8 mouse cellular contexts compared by ENCODE assay signal in the genomic region with DNA sequence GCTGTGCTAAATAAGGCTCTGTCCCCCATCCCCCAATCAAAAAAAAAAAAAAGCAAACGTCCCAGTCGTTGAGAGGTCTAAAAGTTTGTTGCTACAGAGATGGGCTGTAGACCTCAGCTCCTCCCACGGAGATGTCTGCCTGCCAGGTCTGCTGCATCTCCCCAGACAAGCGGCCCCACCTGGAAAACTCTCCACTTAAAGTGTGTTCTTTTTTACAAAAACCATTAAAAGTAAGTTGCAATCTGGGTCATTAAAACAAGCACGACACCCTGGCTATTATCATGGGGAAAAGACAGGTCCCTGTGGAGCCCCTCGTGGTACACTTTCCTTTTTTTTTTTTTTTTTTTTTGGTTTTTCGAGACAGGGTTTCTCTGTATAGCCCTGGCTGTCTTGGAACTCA. TPM values are rescaled to one million over a fixed set of nuclear protein-coding genes. Genes with fewer than 3 reads are reported as not detected.
DNase-seq lines count a peak whose midpoint lies in the region; ATAC-seq lines count a peak whose summit lies in the region.

No protein-coding gene starts in this region.

- no peak overlapping the region for H3K27ac ChIP-seq in neural tube, embryonic 11.5 days (ENCODE audit: low read depth, low read length)
- no peak overlapping the region for H3K27ac ChIP-seq in forebrain, embryonic 15.5 days (replicated peaks)
- H3K27ac ChIP-seq in liver, embryonic 12.5 days: peak overlapping the region; percentile 84; the same call in 1 of the 2 replicates
- H3K27ac ChIP-seq in stomach, embryonic 16.5 days (ENCODE audit: low read length): no peak overlapping the region

- no peaks in the 10 kb centered on the region for H3K36me3 ChIP-seq in neural tube, embryonic 11.5 days (ENCODE audit: control insufficient read depth, insufficient read depth, low read length)
- H3K36me3 ChIP-seq in forebrain, embryonic 15.5 days: no peaks in the 10 kb centered on the region
- H3K36me3 ChIP-seq in liver, embryonic 12.5 days: peaks cover 10% of the 10 kb centered on the region
- no peaks in the 10 kb centered on the region for H3K36me3 ChIP-seq in stomach, embryonic 16.5 days (ENCODE audit: control insufficient read depth, insufficient read depth, low read length)

- no peak for DNase-seq in neural tube, embryonic 11.5 days (ENCODE audit: low spot score)
- no peak for DNase-seq in neural tube, embryonic 10.5 days (ENCODE audit: extremely low spot score, low spot score)
- DNase-seq in urinary bladder, postnatal 10 days (ENCODE audit: low spot score): no peak
- DNase-seq in layer of hippocampus, postnatal 36 days: no peak
- DNase-seq in layer of hippocampus, adult 8-10 months (ENCODE audit: low spot score in 2 of 2): no peak

- H3K4me1 ChIP-seq in neural tube, embryonic 11.5 days (ENCODE audit: control insufficient read depth, insufficient read depth, low read length): no peaks in the 10 kb centered on the region
- peaks cover 5% of the 10 kb centered on the region for H3K4me1 ChIP-seq in forebrain, embryonic 15.5 days
- peaks cover 28% of the 10 kb centered on the region for H3K4me1 ChIP-seq in liver, embryonic 12.5 days
- peaks cover 10% of the 10 kb centered on the region; the same call in 1 of the 2 replicates for H3K4me1 ChIP-seq in stomach, embryonic 16.5 days (ENCODE audit: control insufficient read depth, insufficient read depth, low read length)

- WGBS in neural tube, embryonic 11.5 days: 14% methylated on average over 7 of the region's 7 CpGs
- WGBS in forebrain, embryonic 15.5 days: 13% methylated on average over 7 of the region's 7 CpGs
- WGBS in liver, embryonic 12.5 days (ENCODE audit: insufficient replicate concordance): 21% methylated on average over 7 of the region's 7 CpGs
- 10% methylated on average over 7 of the region's 7 CpGs for WGBS in stomach, embryonic 16.5 days

- H3K27me3 ChIP-seq in neural tube, embryonic 11.5 days (ENCODE audit: control insufficient read depth, insufficient read depth, low read length): no peaks in the 10 kb centered on the region
- H3K27me3 ChIP-seq in forebrain, embryonic 15.5 days: no peaks in the 10 kb centered on the region
- no peaks in the 10 kb centered on the region for H3K27me3 ChIP-seq in liver, embryonic 12.5 days (replicated peaks)
- no peaks in the 10 kb centered on the region for H3K27me3 ChIP-seq in stomach, embryonic 16.5 days (ENCODE audit: control insufficient read depth, insufficient read depth, low read length)

- no peaks in the 10 kb centered on the region for H3K9me3 ChIP-seq in neural tube, embryonic 11.5 days (ENCODE audit: control insufficient read depth, low read length)
- H3K9me3 ChIP-seq in forebrain, embryonic 15.5 days: no peaks in the 10 kb centered on the region
- H3K9me3 ChIP-seq in liver, embryonic 12.5 days (replicated peaks): no peaks in the 10 kb centered on the region
- no peaks in the 10 kb centered on the region for H3K9me3 ChIP-seq in stomach, embryonic 16.5 days (replicated peaks; ENCODE audit: control insufficient read depth, low read length)

- peak overlapping the region; percentile 43; the same call in 1 of the 2 replicates for H3K9ac ChIP-seq in neural tube, embryonic 11.5 days (ENCODE audit: low read length)
- H3K9ac ChIP-seq in forebrain, embryonic 15.5 days (replicated peaks): no peak overlapping the region
- peak overlapping the region; percentile 67 for H3K9ac ChIP-seq in liver, embryonic 12.5 days
- peak overlapping the region; percentile 71 for H3K9ac ChIP-seq in stomach, embryonic 16.5 days (ENCODE audit: low read length)

- peak overlapping the region; percentile 53 for H3K4me2 ChIP-seq in neural tube, embryonic 11.5 days (ENCODE audit: low read depth)
- peak overlapping the region; percentile 59 for H3K4me2 ChIP-seq in forebrain, embryonic 15.5 days (replicated peaks)
- H3K4me2 ChIP-seq in liver, embryonic 12.5 days: peak overlapping the region; percentile 89
- H3K4me2 ChIP-seq in stomach, embryonic 16.5 days (ENCODE audit: low read depth, low read length): peak overlapping the region; percentile 93

- ATAC-seq in neural tube, embryonic 11.5 days (ENCODE audit: insufficient read depth, low FRiP score, low TSS enrichment): no peak
- ATAC-seq in forebrain, embryonic 15.5 days (replicated peaks): no peak
- ATAC-seq in liver, embryonic 12.5 days: no peak
- ATAC-seq in stomach, embryonic 16.5 days (ENCODE audit: insufficient read depth, low FRiP score): no peak

- no peak overlapping the region for H3K4me3 ChIP-seq in neural tube, embryonic 11.5 days (ENCODE audit: low read depth, low read length)
- no peak overlapping the region for H3K4me3 ChIP-seq in forebrain, embryonic 15.5 days
- H3K4me3 ChIP-seq in liver, embryonic 12.5 days: peak overlapping the region; percentile 54; the same call in 1 of the 2 replicates
- peak overlapping the region; percentile 46 for H3K4me3 ChIP-seq in stomach, embryonic 16.5 days (replicated peaks; ENCODE audit: low read length)

RNA-seq across cellular contexts. Expression of a gene that starts 0.7 kb away (rescaled TPM):
- polyA plus RNA-seq in neural tube, embryonic 11.5 days (2014; fragmentation: Nextera tagmentation; extraction: Ambion mirVana): 44.6 and 44.9 TPM in 2 replicates
- 58.8 and 61.9 TPM in 2 replicates for polyA plus RNA-seq in forebrain, embryonic 15.5 days (2015; fragmentation: Nextera tagmentation; extraction: Ambion mirVana)
- polyA plus RNA-seq in liver, embryonic 12.5 days (2016; fragmentation: Nextera tagmentation; extraction: Ambion mirVana): 31.4 and 34.9 TPM in 2 replicates
- 36.6 and 38.6 TPM in 2 replicates for polyA plus RNA-seq in stomach, embryonic 16.5 days (2015; fragmentation: Nextera tagmentation; extraction: Ambion mirVana)
- total RNA-seq in layer of hippocampus, postnatal 36 days (2021): 100 to 1,000 TPM; 104 to 105 TPM
- total RNA-seq in layer of hippocampus, adult 8-10 months (2022): 100 to 1,000 TPM in 3 of 4 experiments, 10 to 100 TPM in 1; 95.3 to 124 (median 108) TPM

RNA-seq across cellular contexts. Expression of a gene that starts 12.2 kb away (rescaled TPM):
- 27.3 and 36.2 TPM in 2 replicates for polyA plus RNA-seq in neural tube, embryonic 11.5 days (2014; fragmentation: Nextera tagmentation; extraction: Ambion mirVana)
- polyA plus RNA-seq in forebrain, embryonic 15.5 days (2015; fragmentation: Nextera tagmentation; extraction: Ambion mirVana): 28.7 and 31.5 TPM in 2 replicates
- 20.9 and 22.7 TPM in 2 replicates for polyA plus RNA-seq in liver, embryonic 12.5 days (2016; fragmentation: Nextera tagmentation; extraction: Ambion mirVana)
- 26.1 and 27.0 TPM in 2 replicates for polyA plus RNA-seq in stomach, embryonic 16.5 days (2015; fragmentation: Nextera tagmentation; extraction: Ambion mirVana)
- 10 to 100 TPM; 36.1 to 39.4 TPM for total RNA-seq in layer of hippocampus, postnatal 36 days (2021)
- total RNA-seq in layer of hippocampus, adult 8-10 months (2022): 10 to 100 TPM; 35.7 to 55.8 (median 40.5) TPM

RNA-seq across cellular contexts. Expression of a gene that starts 18.1 kb away (rescaled TPM):
- 555 and 574 TPM in 2 replicates for polyA plus RNA-seq in neural tube, embryonic 11.5 days (2014; fragmentation: Nextera tagmentation; extraction: Ambion mirVana)
- polyA plus RNA-seq in forebrain, embryonic 15.5 days (2015; fragmentation: Nextera tagmentation; extraction: Ambion mirVana): 872 and 917 TPM in 2 replicates
- 371 and 388 TPM in 2 replicates for polyA plus RNA-seq in liver, embryonic 12.5 days (2016; fragmentation: Nextera tagmentation; extraction: Ambion mirVana)
- 504 and 564 TPM in 2 replicates for polyA plus RNA-seq in stomach, embryonic 16.5 days (2015; fragmentation: Nextera tagmentation; extraction: Ambion mirVana)
- 1,000 to 10,000 TPM; 1,151 to 1,277 TPM for total RNA-seq in layer of hippocampus, postnatal 36 days (2021)
- 1,000 to 10,000 TPM in 3 of 4 experiments, 100 to 1,000 TPM in 1; 996 to 1,139 (median 1,074) TPM for total RNA-seq in layer of hippocampus, adult 8-10 months (2022)

RNA-seq across cellular contexts. Expression of a gene that starts 54.0 kb away (rescaled TPM):
- polyA plus RNA-seq in neural tube, embryonic 11.5 days (2014; fragmentation: Nextera tagmentation; extraction: Ambion mirVana): 7.9 and 8.7 TPM in 2 replicates
- 18.8 and 19.5 TPM in 2 replicates for polyA plus RNA-seq in forebrain, embryonic 15.5 days (2015; fragmentation: Nextera tagmentation; extraction: Ambion mirVana)
- 11.1 and 11.9 TPM in 2 replicates for polyA plus RNA-seq in liver, embryonic 12.5 days (2016; fragmentation: Nextera tagmentation; extraction: Ambion mirVana)
- polyA plus RNA-seq in stomach, embryonic 16.5 days (2015; fragmentation: Nextera tagmentation; extraction: Ambion mirVana): 3.6 and 5.4 TPM in 2 replicates
- total RNA-seq in layer of hippocampus, postnatal 36 days (2021): 10 to 100 TPM; 60.9 to 64.6 TPM
- total RNA-seq in layer of hippocampus, adult 8-10 months (2022): 10 to 100 TPM; 60.0 to 71.5 (median 64.0) TPM

RNA-seq across cellular contexts. Expression of a gene that starts 57.9 kb away (rescaled TPM):
- 4.0 and 4.7 TPM in 2 replicates for polyA plus RNA-seq in neural tube, embryonic 11.5 days (2014; fragmentation: Nextera tagmentation; extraction: Ambion mirVana)
- polyA plus RNA-seq in forebrain, embryonic 15.5 days (2015; fragmentation: Nextera tagmentation; extraction: Ambion mirVana): 4.9 and 5.2 TPM in 2 replicates
- 2.1 and 2.7 TPM in 2 replicates for polyA plus RNA-seq in liver, embryonic 12.5 days (2016; fragmentation: Nextera tagmentation; extraction: Ambion mirVana)
- 4.0 and 5.4 TPM in 2 replicates for polyA plus RNA-seq in stomach, embryonic 16.5 days (2015; fragmentation: Nextera tagmentation; extraction: Ambion mirVana)
- 1 to 10 TPM; 8.0 to 9.9 TPM for total RNA-seq in layer of hippocampus, postnatal 36 days (2021)
- total RNA-seq in layer of hippocampus, adult 8-10 months (2022): 10 to 100 TPM in 1 of 4 experiments, 1 to 10 TPM in 3; 8.6 to 10.1 (median 9.3) TPM

Comparison
In these comparisons a context has a peak if more than half of its experiments do, and no peak if none do; other contexts are left out.
1. H3K4me3 ChIP-seq: peak in liver, embryonic 12.5 days (single experiment) and stomach, embryonic 16.5 days (single experiment); none in neural tube, embryonic 11.5 days (single experiment) and forebrain, embryonic 15.5 days (single experiment).
2. Peak in every context shown above with its lines, with median percentiles within 50 percentile points of each other: H3K4me2 ChIP-seq.